Mouse (Mus musculus) kidney, postnatal 14 days (tissue): Measurements from ENCODE around the gene Celf2.
A peak's percentile ranks its signal among the peaks of the same experiment; 100 is the strongest.
"Not testable (repeated sequence)": the region's sequence is repeated elsewhere in the genome, so short reads cannot be mapped to it uniquely, and the experiment has no call there.

Experiments
- DNase-seq: peaks from one replicate; pipeline ENCODE4 v3.0.0; 2022; ENCODE audit warnings: mixed read lengths

Celf2 gene

GRCm38 (mm10) chr2:6582711-6583110 is 926.7 kb downstream of the Celf2 start:
- DNase-seq = no peak

GRCm38 (mm10) chr2:6580066-6580465 is 929.3 kb downstream of the Celf2 start:
- no peak for DNase-seq

DNA sequence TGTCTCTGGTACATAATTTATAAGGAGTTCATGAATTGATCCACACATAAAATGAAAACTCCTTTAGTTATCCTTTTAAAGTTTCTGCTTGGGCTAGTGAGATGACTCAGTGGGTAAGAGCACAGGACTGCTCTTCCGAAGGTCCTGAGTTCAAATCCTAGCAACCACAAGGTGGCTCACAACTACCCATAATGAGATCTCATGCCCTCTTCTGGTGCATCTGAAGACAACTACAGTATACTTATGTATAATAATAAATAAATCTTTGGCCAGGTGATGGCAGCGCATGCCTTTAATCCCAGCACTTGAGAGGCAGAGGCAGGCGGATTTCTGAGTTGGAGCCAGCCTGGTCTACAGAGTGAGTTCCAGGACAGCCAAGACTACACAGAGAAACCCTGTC is 934.0 kb downstream of the Celf2 start:
- not testable (repeated sequence) for DNase-seq

DNA sequence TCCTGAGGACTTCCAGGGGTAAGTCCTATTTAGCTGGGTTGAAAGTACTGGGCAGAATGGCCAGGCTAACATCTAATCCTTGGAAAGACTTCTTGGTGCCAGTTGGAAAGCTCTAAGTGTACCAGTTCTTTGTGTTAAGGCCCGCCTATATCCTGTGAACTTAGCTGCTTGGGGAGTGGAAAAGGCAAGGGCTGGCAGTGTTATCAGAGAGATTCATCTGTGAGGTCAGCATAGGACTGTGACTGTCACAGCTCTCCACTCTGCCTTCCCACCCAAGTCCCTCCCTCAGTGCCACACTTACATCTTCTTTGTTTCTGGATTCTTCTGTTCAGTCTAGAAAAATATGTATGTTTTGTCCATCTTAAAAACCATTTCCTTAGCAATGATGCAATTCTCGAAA is 935.7 kb downstream of the Celf2 start:
- no peak for DNase-seq

GRCm38 (mm10) chr2:6572976-6573375 is 936.4 kb downstream of the Celf2 start:
- no peak for DNase-seq

DNA sequence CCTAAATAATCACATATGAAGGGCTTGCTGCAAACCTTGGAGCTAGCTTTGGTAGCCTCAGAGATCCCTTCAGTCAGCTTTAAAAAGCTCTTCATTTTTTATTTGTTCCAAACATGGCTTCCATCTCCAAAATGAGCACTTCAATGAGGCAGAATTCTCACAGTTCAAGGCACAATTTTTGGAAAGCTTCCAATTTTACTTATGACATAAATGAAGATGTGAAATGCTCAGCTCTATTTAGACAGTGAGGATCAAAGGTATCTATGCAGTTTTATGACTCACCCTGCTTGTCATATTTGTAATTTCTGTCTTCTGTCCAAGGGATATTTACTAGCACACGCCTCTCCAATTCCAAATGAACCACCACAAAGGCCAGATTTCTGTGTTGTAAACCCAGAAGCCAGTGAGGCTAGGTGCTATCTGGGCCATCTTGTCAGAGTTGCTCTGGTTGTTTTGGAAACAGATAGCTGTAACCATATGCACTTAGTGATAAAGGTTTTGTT is 940.3 kb downstream of the Celf2 start:
- DNase-seq = no peak

DNA sequence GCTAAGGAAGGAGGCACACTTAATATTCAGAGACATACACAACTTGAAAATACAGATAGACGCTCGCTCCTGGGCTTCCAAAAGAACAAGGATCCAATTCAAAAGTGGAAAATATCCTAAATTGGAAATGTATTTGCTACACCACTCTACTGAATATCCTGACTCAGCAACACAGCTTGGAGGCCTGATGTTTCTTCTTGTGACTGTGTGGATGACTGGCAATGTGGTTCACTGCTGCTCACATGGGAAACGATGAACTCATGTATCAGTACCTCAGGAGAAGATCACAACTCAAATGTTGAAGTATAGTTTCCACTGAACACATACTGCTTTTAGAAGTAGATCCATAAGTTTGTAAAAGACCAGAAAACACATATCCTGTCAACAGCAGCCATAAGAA is 944.2 kb downstream of the Celf2 start:
- DNase-seq = no peak

- no peak for DNase-seq
Observed at GRCm38 (mm10) chr2:6561337-6561736, 948.0 kb downstream of the Celf2 start.

- DNase-seq = no peak
Observed at GRCm38 (mm10) chr2:6560802-6561201, 948.6 kb downstream of the Celf2 start.

- no peak for DNase-seq
Observed at GRCm38 (mm10) chr2:6559581-6559980, 949.8 kb downstream of the Celf2 start.

- DNase-seq = no peak
Observed at GRCm38 (mm10) chr2:6558303-6559254, 950.8 kb downstream of the Celf2 start.

DNA sequence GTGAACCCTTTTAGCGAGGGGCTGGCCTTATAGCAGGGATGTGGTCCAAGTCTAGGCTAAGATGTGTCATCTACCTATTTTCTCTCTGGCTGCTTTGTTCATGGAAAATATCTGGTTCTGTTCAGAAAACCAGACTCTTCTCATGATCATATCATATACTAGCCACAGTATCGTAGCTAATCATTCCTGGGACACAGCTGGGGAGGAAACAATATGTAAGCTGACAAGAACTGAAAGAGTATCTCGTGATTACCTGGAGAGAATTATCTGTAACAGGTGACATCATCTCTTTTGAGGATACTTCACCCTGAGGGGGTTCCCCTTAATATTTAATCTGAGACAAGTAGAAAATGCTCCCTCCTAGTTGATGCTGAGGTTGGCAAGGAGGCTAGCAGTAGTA is 951.6 kb downstream of the Celf2 start:
- no peak for DNase-seq

DNA sequence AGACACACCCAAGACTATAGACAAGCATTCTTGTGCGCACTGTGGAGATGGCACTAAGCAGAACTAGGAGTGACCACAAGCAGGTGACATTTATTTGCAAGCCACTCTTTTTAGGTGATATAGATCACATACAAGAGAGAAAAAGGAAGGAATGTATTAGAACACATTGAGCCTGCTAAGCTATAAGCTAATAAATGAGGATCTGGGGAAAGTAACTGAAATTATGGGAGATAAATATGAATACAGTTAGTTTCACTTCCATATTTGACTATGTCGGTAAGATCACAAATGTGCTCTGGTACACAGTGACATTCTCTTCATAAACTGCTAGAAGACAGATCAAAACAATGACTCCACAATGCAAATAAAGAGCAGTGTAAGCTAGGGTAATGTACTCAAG is 952.5 kb downstream of the Celf2 start:
- DNase-seq = no peak

GRCm38 (mm10) chr2:6553656-6554055 is 955.7 kb downstream of the Celf2 start:
- no peak for DNase-seq

DNA sequence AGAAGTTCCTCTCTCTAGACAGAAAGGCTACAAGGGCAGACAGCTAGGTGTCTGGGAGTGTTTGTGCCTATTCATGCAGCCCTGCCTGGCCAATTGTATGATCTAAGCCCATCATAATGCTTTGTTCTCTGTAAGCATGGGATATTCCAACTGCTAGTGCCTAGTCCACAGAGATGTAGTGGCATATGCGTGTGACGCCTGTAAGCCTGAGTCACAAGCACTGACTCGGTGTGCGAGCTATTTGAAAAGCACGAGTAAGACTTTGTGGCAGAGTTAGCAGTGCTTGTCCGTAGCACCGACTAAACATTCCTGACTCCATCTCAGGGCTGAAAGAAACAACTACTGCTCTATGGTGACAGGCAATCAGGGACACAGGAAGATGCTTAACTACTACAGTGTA is 960.1 kb downstream of the Celf2 start:
- DNase-seq = no peak

DNA sequence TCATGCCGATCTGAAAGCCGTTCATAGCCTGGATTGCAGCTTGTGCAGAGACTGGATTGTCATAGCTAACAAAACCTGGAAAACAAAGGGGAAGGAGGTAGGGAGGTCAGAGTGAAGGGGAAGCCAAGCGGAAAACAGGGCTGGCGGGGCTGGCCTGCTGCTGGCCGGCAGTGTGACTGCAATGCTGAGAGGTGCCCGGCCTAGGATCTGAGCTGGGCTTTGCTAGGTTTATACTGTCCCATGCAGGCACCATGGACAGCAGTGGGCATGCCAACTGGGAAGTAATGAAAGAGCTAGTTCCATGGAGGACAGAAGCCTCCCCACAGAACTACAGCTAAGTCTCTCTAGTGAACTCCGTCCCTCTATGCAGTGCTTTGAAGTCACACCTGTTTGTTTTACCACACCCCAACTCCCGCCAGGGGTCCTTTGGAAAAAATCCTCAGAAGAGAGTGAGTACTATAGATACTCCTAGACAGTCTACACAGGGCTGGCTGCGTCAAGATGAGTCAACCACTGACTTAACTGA is 962.2 kb downstream of the Celf2 start:
- DNase-seq = peak; percentile 46

DNA sequence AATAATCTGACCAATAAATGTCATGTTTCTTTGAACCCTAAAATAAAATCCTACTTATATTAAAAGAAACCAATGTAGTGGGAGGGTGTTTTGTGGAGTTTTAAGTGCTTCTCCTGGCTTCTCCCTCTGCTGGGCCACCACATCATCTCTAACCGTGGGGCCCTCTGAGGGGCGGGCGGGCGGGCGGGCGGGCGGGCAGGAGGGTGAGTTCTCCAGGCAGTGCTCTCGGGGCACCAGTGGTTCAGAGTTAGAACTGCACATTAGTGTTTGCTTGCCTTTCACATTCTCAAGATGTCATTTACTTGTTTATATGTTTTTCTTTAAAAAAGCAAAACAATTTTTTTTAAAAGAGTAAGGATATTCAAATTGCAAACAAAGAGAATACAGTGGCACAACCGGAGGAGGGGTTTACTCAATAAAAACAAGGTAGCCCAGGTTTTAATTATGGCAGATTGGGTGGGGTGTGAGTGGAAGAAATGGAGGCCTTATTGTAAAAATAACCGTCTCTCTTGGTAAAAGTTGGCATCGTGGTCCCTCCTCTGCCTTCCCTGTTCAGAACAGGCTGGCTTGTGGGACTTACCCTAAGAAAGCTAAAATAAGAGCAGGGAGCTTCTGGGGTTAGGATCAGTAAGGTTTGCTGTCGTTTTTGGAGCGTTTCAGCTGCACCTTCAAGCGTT is 962.8 kb downstream of the Celf2 start:
- no peak for DNase-seq

- peak; percentile 65 for DNase-seq
Observed at GRCm38 (mm10) chr2:6545127-6545931, 964.0 kb downstream of the Celf2 start.

- no peak for DNase-seq
Observed at GRCm38 (mm10) chr2:6543650-6544049, 965.7 kb downstream of the Celf2 start.

DNA sequence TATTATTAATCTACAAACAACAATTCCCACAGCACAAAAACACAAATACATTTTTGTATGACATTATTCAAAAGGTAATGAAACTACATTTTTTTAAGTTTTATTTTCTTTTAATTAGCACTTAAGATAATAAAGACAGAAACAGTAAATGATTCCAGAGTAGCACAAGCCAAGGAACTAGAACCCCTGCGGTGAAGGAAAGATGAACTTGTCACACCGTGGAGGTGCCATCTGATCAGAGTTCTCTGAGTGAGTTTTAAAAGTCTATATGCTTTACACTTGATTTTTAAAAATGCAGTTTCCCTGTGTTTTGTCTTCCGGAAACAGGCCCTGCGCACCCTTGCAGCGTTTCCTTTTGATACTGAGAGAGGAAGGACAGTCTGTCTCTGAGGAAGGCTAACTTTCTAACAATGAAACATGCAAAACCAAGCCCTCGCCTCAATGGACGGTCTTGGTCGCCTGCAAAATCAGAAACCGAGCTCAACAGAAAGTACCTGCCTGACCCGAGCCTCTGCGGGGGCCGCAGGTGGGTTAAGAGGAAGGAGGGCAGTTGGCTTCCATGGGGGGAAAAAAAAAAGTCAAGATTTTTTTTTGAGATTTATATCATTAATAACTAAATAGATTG is 966.7 kb downstream of the Celf2 start:
- DNase-seq = no peak

- no peak for DNase-seq
Observed at GRCm38 (mm10) chr2:6540825-6541224, 968.5 kb downstream of the Celf2 start.

- DNase-seq = no peak
Observed at GRCm38 (mm10) chr2:6540092-6540491, 969.3 kb downstream of the Celf2 start.
